Mouse (Mus musculus): ENCODE measurements around the gene Tmem163. TPM values are rescaled to one million over a fixed set of nuclear protein-coding genes. Genes with fewer than 3 reads are reported as not detected.
A peak's percentile ranks its signal among the peaks of the same experiment; 100 is the strongest.

Gene Tmem163
- polyA plus RNA-seq, 1 experiment from 2014 or later = 23.4 TPM

- Histone ChIP-seq H3K36me3 (ENCODE audit: control insufficient read depth, insufficient read depth, low read length) (no peaks in the 10 kb centered on the region), H3K9ac (ENCODE audit: low read length) (no peak overlapping the region), H3K4me2 (ENCODE audit: low read depth, low read length, severe bottlenecking) (no peak overlapping the region), H3K4me3 (ENCODE audit: low read depth, low read length) (no peak overlapping the region), H3K9me3 (ENCODE audit: control insufficient read depth, low read length) (no peaks in the 10 kb centered on the region; the same call in 1 of the 2 replicates), H3K4me1 (replicated peaks; ENCODE audit: control insufficient read depth, insufficient read depth, low read length) (peaks cover 12% of the 10 kb centered on the region; the same call in 1 of the 2 replicates), H3K27ac (ENCODE audit: low read depth, low read length) (no peak overlapping the region), H3K27me3 (ENCODE audit: control insufficient read depth, insufficient read depth, low read length) (no peaks in the 10 kb centered on the region)
- no peak for ATAC-seq (replicated peaks; ENCODE audit: low FRiP score)
- WGBS = 37% methylated on average over 3 of the region's 3 CpGs
- DNase-seq (ENCODE audit: low spot score) = no peak
Measured at GRCm38 (mm10) chr1:127573186-127573585, 106.2 kb downstream of the Tmem163 start.

- Histone ChIP-seq H3K4me3 (ENCODE audit: low read depth, low read length) (no peak overlapping the region), H3K36me3 (ENCODE audit: control insufficient read depth, insufficient read depth, low read length) (no peaks in the 10 kb centered on the region), H3K27me3 (ENCODE audit: control insufficient read depth, insufficient read depth, low read length) (no peaks in the 10 kb centered on the region), H3K4me2 (ENCODE audit: low read depth, low read length, severe bottlenecking) (no peak overlapping the region), H3K9ac (ENCODE audit: low read length) (no peak overlapping the region), H3K4me1 (replicated peaks; ENCODE audit: control insufficient read depth, insufficient read depth, low read length) (no peaks in the 10 kb centered on the region; the same call in 1 of the 2 replicates), H3K27ac (ENCODE audit: low read depth, low read length) (no peak overlapping the region), H3K9me3 (ENCODE audit: control insufficient read depth, low read length) (no peaks in the 10 kb centered on the region; the same call in 1 of the 2 replicates)
- WGBS = 66% methylated on average over 3 of the region's 3 CpGs
- DNase-seq (ENCODE audit: low spot score) (no peak), ATAC-seq (replicated peaks; ENCODE audit: low FRiP score) (no peak)
Measured at GRCm38 (mm10) chr1:127568641-127569040, 110.7 kb downstream of the Tmem163 start.

GRCm38 (mm10) chr1:127556486-127556845, 122.9 kb downstream of the Tmem163 start:
- 45% methylated on average over 2 of the region's 2 CpGs for WGBS

DNA sequence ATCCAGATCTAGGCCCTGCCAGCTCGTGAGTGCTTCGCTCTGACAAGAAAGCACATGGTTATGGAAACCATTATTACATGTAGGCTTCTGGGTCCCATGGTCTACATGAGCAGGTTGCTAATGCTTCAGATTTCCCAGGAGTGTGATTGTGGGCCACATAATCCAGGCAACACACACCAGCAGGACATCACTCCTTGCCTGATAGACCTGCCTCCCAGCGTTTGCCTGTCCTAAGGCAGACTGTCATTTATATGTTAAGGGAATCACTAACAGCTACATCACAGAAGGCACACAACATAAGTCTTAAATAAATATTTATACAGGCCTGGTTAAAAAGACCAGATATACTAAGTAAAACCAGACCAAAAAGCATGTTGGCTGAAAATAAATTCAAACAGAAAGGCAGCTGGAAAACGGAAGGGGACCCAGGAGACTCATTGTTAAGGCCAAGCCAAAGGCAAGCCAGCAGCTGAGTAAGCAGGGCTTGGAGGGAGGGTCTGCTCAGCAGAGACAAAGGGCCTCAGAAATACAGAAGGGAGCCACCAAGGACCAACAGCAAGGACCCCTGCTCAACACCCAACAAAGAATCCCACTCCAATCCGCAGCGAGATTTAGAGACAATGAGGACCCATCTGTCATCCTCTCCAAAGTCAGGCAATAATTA, 123.4 kb downstream of the Tmem163 start:
- Histone ChIP-seq H3K36me3 (ENCODE audit: control insufficient read depth, insufficient read depth, low read length) (no peaks in the 10 kb centered on the region), H3K4me2 (ENCODE audit: low read depth, low read length, severe bottlenecking) (no peak overlapping the region), H3K9me3 (ENCODE audit: control insufficient read depth, low read length) (no peaks in the 10 kb centered on the region; the same call in 1 of the 2 replicates), H3K4me3 (ENCODE audit: low read depth, low read length) (no peak overlapping the region), H3K9ac (ENCODE audit: low read length) (no peak overlapping the region), H3K4me1 (replicated peaks; ENCODE audit: control insufficient read depth, insufficient read depth, low read length) (no peaks in the 10 kb centered on the region), H3K27ac (ENCODE audit: low read depth, low read length) (peak overlapping the region; percentile 71), H3K27me3 (ENCODE audit: control insufficient read depth, insufficient read depth, low read length) (no peaks in the 10 kb centered on the region)
- ATAC-seq (replicated peaks; ENCODE audit: low FRiP score) = peak; percentile 90
- no peak for DNase-seq (ENCODE audit: low spot score)
- WGBS = 66% methylated on average over 6 of the region's 6 CpGs

More at GRCm38 (mm10) chr1:127556486-127556845, 122.9 kb downstream of the Tmem163 start:
- Histone ChIP-seq H3K4me2 (ENCODE audit: low read depth, low read length, severe bottlenecking) (no peak overlapping the region), H3K4me1 (replicated peaks; ENCODE audit: control insufficient read depth, insufficient read depth, low read length) (no peaks in the 10 kb centered on the region), H3K36me3 (ENCODE audit: control insufficient read depth, insufficient read depth, low read length) (no peaks in the 10 kb centered on the region), H3K27ac (ENCODE audit: low read depth, low read length) (no peak overlapping the region), H3K27me3 (ENCODE audit: control insufficient read depth, insufficient read depth, low read length) (no peaks in the 10 kb centered on the region), H3K4me3 (ENCODE audit: low read depth, low read length) (no peak overlapping the region), H3K9ac (ENCODE audit: low read length) (no peak overlapping the region), H3K9me3 (ENCODE audit: control insufficient read depth, low read length) (no peaks in the 10 kb centered on the region; the same call in 1 of the 2 replicates)
- DNase-seq (ENCODE audit: low spot score) (no peak), ATAC-seq (replicated peaks; ENCODE audit: low FRiP score) (peak; percentile 83)

DNA sequence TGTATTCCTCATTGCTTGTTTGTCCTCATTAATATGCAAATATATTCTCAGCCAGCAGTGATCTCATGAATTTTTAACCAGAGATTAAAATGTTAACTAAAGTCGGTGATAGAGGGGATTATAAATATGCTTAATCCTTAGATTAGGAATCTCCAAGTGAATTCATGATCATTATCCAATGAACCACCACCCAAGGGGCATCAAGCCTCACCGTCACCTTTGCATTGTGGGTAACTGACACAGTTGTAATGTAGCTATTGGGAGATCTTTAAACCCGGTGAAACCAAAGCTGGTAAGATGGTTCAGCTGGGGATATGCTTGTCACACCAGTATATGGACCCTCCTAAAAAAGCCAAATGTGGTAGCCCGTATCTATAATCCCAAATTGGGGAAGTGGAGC, 131.3 kb downstream of the Tmem163 start:
- Histone ChIP-seq H3K9ac (ENCODE audit: low read length) (no peak overlapping the region), H3K36me3 (ENCODE audit: control insufficient read depth, insufficient read depth, low read length) (no peaks in the 10 kb centered on the region), H3K27me3 (ENCODE audit: control insufficient read depth, insufficient read depth, low read length) (no peaks in the 10 kb centered on the region), H3K4me2 (ENCODE audit: low read depth, low read length, severe bottlenecking) (no peak overlapping the region), H3K4me1 (replicated peaks; ENCODE audit: control insufficient read depth, insufficient read depth, low read length) (no peaks in the 10 kb centered on the region), H3K27ac (ENCODE audit: low read depth, low read length) (no peak overlapping the region), H3K4me3 (ENCODE audit: low read depth, low read length) (no peak overlapping the region), H3K9me3 (ENCODE audit: control insufficient read depth, low read length) (no peaks in the 10 kb centered on the region)
- 62% methylated on average over 4 of the region's 4 CpGs for WGBS
- ATAC-seq (replicated peaks; ENCODE audit: low FRiP score) (no peak), DNase-seq (ENCODE audit: low spot score) (no peak)

- DNase-seq (ENCODE audit: low spot score) = no peak
- Histone ChIP-seq H3K4me2 (ENCODE audit: low read depth, low read length, severe bottlenecking) (no peak overlapping the region), H3K27ac (ENCODE audit: low read depth, low read length) (no peak overlapping the region), H3K9me3 (ENCODE audit: control insufficient read depth, low read length) (no peaks in the 10 kb centered on the region), H3K9ac (ENCODE audit: low read length) (no peak overlapping the region), H3K4me3 (ENCODE audit: low read depth, low read length) (no peak overlapping the region), H3K36me3 (ENCODE audit: control insufficient read depth, insufficient read depth, low read length) (no peaks in the 10 kb centered on the region), H3K4me1 (replicated peaks; ENCODE audit: control insufficient read depth, insufficient read depth, low read length) (peaks cover 2% of the 10 kb centered on the region; the same call in 1 of the 2 replicates), H3K27me3 (ENCODE audit: control insufficient read depth, insufficient read depth, low read length) (peaks cover 4% of the 10 kb centered on the region; the same call in 1 of the 2 replicates)
- 23% methylated on average over 1 of the region's 1 CpGs for WGBS
- ATAC-seq (replicated peaks; ENCODE audit: low FRiP score) = no peak
Measured at GRCm38 (mm10) chr1:127542756-127543155, 136.6 kb downstream of the Tmem163 start.

DNA sequence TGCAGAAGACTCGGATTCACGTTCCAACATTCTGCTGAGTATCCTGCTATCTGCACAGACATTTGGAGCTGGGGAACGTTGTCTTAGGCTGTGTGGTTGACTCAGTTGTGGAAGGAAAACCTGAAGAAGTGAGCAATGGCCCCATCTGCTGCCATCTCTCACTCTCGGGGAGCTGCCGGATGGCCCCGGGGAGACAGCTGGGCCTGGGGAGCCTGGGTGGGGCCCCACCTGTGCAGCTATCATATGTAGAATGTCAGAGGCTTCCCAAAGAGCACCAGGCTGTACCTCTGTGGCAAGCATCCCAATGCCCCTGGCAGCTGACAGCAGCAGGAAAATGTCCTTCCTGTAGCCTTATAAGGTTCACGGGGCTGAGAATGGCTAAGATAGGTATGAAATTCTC, 137.4 kb downstream of the Tmem163 start:
- no peaks in the 10 kb centered on the region for H3K9me3 ChIP-seq (ENCODE audit: control insufficient read depth, low read length)
- H3K27me3 ChIP-seq (ENCODE audit: control insufficient read depth, insufficient read depth, low read length) = peaks cover 5% of the 10 kb centered on the region; the same call in 1 of the 2 replicates
- WGBS = 93% methylated on average over 7 of the region's 7 CpGs
- H3K4me2 ChIP-seq (ENCODE audit: low read depth, low read length, severe bottlenecking) = no peak overlapping the region
- DNase-seq (ENCODE audit: low spot score) = no peak
- no peak overlapping the region for H3K4me3 ChIP-seq (ENCODE audit: low read depth, low read length)
- peaks cover 10% of the 10 kb centered on the region; the same call in 1 of the 2 replicates for H3K4me1 ChIP-seq (replicated peaks; ENCODE audit: control insufficient read depth, insufficient read depth, low read length)
- no peaks in the 10 kb centered on the region for H3K36me3 ChIP-seq (ENCODE audit: control insufficient read depth, insufficient read depth, low read length)
- no peak for ATAC-seq (replicated peaks; ENCODE audit: low FRiP score)
- no peak overlapping the region for H3K27ac ChIP-seq (ENCODE audit: low read depth, low read length)
- no peak overlapping the region for H3K9ac ChIP-seq (ENCODE audit: low read length)

DNA sequence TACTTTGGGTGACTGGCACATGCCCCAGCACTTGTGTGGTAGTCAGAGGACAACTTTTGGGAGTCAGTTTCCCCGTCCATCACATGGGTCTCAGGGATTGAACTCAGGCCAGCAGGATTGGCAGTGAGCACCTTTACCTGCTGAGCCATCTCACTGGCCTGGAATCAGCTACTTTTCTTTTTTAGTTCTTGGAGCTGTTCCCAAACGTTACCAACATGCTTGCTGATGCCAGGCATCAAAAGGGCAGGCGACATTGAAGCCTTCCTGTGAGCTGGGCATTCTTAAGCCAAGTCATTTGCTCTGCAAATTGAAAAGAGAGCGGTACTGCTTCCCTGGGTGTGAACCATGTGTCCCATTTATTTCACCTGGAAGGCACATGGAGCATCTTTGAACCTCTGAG, 137.8 kb downstream of the Tmem163 start:
- WGBS = 90% methylated on average over 4 of the region's 4 CpGs
- ATAC-seq (replicated peaks; ENCODE audit: low FRiP score) = no peak
- H3K27me3 ChIP-seq (ENCODE audit: control insufficient read depth, insufficient read depth, low read length) = peaks cover 6% of the 10 kb centered on the region

More for the DNA sequence above, 137.8 kb downstream of the Tmem163 start:
- DNase-seq (ENCODE audit: low spot score) = no peak
- Histone ChIP-seq H3K36me3 (ENCODE audit: control insufficient read depth, insufficient read depth, low read length) (no peaks in the 10 kb centered on the region), H3K4me2 (ENCODE audit: low read depth, low read length, severe bottlenecking) (no peak overlapping the region), H3K4me3 (ENCODE audit: low read depth, low read length) (no peak overlapping the region), H3K9ac (ENCODE audit: low read length) (no peak overlapping the region), H3K9me3 (ENCODE audit: control insufficient read depth, low read length) (no peaks in the 10 kb centered on the region), H3K4me1 (replicated peaks; ENCODE audit: control insufficient read depth, insufficient read depth, low read length) (peaks cover 11% of the 10 kb centered on the region; the same call in 1 of the 2 replicates), H3K27ac (ENCODE audit: low read depth, low read length) (no peak overlapping the region)
